Mouse (Mus musculus) frontal cortex, adult 2 months (tissue): Measurements from ENCODE around the gene Mroh7. TPM values are rescaled to one million over a fixed set of nuclear protein-coding genes. Genes with fewer than 3 reads are reported as not detected.
A peak's percentile ranks its signal among the peaks of the same experiment; 100 is the strongest.

Experiments
- DNase-seq, 2 experiments: peaks; one replicate each; pipeline ENCODE4 v3.0.0; 2022; ENCODE audit warnings: low spot score in 1 of 2; ENCODE audit errors: extremely low spot score in 1 of 2
- polyA plus RNA-seq: library from polyadenylated mRNA; depleted of rRNA; stranded (reverse); fragments of >200 nt; gene quantifications from 2 replicates; pipeline ENCODE4 v1.2.3, GENCODE M21; 2012

Gene Mroh7
- polyA plus RNA-seq, 1 experiment = 11.0 TPM

DNA sequence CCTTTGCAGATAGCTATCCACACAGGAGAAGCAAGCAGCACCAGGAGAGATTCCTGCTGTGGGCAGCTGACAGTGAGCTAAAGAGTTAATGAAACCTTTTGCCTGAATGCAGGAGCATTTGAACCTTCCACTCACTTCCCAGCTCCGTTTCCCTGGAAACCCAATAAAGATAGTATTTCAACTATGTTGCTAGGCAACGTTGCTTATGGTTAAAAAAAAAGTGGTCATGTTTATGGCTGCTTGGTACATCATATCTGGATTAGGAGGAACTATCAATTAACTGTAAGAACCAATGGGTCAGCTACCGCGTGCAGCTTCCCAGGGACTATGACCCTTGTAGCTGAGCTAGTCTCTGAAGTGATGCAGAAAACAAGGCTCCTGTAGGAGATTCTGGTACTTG is 29.9 kb downstream of the Mroh7 start:
- DNase-seq = peak in 1 of 2 experiments; percentile 60

DNA sequence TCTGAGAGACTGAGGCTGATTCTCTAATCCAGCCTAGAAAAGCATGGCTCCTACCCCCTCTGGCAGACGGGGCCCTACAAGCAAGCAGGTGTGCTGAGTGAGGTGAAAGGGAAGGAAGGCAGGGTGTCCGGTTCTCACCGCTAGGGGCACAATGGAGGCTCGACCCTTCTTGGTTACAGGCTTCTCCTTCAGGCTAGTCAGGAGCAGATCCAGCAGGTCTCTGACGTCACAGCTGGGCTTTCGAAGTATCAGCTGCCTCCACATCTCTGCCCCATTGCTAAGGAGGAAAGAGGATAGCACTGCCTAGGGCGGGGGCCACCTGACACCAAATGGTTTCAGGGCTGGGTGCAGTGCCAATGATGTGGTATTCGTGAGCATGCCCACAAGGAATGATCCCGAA is 30.7 kb downstream of the Mroh7 start:
- DNase-seq = peak in 1 of 2 experiments; percentile 49

DNA sequence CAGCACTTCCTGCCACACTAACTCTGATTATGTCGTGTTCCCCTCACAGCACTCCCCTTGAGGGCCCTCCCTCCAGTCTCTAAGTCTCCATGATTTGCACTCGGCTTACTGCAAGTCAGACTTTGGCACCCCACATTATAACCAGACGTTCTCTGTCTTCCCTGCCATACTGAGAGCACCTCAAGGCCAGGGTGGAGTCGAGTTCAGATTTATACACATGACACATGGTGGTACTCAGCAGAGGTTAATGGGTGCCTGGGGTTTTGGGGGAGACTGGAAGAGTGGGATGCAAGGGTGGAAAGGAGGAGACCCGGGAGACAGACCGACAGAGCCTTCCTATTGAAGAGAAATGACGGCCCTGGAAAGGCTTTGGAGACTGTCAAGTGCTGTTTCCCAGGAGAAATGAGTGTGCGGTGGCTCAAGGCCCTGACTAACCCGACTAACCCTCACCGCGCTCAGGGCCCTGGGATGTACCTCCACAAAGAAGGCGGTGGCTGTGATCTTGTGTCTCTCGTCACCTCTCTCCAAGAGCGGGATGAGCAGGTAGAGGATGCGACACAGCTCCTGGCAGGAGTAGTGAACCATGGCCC is 36.8 kb downstream of the Mroh7 start:
- no peak for DNase-seq

DNA sequence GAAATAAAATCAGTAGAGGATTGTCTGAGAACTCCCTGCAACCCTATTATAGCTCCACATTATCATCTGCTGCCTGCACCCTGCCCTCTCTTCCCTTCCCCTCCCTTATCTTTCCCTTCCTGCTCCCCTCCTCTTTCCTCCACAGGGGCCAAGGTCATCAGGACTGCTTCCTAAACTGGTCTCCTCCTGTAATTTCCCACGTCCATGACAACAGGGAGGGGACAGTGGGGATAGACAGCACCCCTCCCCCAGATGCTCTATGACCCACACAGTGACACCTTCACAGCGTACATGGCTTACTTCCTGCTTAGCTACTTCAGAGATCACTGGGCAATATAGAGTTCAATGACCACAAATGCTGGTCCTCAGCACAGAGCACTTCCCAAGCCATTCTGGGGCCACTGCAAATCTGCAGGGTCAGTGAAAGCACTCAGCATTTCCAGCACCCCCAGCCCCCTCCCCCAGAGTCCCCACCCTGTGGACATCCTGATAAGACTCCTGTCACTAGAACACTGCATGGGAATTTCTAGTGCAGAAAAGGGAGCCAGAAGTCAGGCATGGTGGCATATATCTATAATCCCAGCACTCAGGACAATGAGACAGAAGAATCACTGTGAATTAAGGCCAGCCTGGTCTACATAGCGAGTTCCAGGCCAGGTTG is 42.0 kb downstream of the Mroh7 start:
- DNase-seq = no peak

DNA sequence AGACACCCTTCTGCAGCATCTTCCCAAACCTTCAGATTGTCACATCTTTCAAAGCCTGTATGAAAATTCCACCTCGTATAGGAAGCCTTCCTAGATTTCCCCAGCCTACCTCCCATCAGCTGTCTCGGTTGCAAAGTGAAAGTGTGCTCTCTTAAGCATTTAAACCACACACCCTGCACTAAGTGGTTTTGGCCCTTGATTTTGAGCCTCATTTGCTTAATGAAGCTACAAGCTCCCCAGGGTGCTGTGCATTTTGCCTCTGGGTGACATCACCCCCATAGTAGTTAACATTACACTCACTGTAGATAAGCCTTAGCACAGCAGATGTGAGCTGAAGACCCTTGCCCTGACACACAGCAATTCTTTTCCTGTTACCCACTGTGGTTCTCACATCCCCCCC is 49.8 kb downstream of the Mroh7 start:
- DNase-seq = no peak

DNA sequence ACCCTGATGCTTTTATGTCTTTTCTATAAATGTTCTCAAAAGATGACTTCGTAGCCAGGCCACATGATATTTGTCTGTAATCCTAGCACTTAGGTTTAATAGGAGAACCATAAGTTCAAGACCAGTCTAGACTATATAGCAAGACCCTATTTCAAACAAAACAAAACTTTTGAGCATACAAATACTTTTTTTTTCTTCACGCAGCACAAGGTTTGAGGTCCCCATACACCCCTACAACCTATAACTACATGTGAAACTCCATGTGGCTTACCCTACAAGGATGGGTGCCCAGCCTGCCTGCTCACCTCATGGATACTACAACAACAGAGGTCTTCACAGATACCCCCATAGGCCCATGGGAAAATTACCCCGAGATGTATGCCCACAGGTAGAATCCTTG is 51.6 kb downstream of the Mroh7 start:
- DNase-seq = no peak

DNA sequence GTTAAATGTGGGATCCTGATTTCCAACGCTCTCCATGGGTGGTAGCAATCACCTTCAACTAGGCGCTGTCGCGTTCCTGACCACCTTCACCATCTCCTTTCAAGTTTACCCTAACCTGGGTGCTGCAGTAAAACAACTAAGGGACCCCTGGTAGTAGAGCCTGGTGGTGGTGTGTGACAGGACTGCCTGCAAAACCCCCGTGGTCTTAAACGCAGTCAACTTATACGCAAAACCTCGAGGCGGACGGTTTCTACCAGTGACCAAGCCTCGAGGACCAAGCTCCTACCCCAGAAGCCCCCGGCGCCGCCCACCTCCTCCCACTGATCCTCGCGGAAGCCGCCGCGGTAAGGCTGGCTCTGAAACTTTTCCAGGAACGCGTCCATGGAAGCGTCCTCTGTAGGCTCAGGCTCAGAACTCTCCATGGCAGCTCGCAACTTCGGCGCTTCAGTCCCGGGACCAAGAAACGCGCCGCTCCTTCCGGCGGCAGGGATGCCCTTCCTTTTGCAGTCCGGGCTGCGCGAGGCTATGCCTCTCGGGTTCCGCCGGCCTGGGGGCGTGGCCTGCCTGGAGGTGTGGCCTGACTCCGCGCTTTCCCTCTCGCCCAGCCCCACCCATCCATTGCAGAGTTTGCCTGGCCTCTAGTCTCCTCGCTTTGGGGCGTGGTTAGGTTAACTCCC is 52.1 kb downstream of the Mroh7 start, which contains the start of gene Ttc4:
Gene Ttc4 (minus strand): TSS at position 503 of the 677 bp plus-strand sequence.
- DNase-seq = peak; percentile 49 to 89

DNA sequence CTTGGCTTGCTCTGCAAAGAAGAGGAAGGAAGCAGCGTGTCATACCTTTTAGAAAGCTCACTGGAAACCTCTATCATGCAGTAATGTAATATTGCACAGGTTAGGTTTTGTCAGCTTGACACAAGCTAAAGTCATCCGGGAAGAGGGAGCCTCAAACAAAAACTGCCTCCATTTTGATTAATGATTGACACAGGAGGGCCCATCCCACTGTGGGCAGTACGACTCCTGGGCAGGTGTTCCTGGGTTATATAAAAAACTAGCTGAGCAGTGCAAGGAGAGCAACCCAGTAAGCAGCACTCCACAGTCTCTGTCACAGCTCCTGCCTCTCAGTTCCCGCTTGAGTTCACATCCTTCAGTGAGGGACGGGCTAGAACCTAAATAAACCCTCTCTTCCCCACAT is 54.0 kb downstream of the Mroh7 start:
- no peak for DNase-seq

DNA sequence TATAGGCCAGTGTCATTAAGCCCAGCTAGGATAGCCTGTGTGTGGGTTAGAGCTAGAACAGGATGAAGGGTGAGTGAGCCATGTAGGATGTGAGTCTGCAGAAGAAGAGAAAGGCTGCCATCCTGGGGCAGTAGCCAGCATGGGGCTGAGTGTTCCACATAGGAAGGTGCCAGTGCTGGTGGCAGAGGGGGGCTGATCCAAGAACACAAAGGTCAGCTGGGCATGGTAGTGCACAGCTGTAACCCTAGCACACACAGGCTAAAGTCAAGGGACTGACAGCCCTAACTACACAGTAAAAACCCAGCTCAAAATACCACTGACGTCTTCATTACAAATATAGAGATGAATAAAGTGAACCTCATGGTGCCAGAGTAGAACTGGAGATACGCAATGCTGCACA is 64.2 kb downstream of the Mroh7 start:
- DNase-seq = no peak

DNA sequence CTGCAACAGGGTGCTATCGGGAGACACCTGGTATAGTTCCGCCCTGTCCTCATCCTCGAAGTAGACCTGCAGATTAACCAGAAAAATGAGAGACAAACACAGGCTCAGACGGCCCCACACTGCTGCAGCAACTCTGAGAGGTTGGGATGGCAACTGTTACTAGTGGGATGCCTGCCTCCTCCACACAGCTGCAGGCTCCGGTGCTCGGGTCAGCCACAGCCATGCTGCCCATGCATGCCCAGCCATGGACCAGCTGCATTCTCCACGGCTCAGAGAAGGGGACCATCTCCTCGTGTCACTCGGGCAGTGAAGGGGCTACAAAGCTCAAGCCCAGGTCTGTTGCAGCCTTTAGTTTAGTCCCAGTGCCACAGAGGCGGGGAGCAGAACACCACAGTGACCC is 65.1 kb downstream of the Mroh7 start:
- DNase-seq = no peak

DNA sequence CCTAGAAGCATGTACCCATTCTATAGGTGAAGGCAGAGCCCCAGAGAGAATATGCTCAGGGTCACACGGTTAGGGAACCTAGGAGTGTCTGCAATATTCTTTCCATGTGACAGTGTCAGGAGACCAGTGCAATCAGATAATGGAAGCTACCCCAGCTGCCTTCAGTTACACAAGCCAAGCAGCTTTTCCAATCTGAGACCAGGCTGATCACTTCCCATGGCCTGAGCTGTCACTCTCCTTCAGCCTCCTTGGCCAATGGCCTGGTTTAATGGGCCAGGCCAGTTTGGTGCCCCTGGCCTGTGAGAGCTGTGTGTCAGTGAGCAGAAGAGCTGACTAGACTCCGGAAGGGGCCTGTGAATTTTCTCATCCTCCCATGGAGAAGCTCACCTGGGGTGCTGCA is 65.5 kb downstream of the Mroh7 start:
- no peak for DNase-seq

DNA sequence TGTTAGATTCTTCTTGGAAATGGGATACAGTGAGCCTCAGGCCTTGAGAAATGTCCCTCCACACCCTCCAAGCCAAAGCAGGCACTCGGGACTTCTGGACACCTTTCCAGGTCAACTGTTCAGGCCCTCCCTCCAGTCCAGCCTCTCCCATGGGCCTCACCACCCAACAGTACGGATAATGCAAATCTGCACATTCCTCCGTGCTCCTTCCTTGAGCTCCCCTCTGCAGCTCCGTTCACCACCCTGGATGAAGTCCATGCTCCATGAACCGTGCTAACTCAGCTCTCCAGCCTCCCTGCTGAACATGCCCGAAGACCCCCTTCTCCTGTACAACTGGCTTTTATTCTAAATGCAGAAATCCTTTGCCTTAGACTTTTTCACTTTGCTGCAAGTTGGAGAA is 66.0 kb downstream of the Mroh7 start:
- no peak for DNase-seq

DNA sequence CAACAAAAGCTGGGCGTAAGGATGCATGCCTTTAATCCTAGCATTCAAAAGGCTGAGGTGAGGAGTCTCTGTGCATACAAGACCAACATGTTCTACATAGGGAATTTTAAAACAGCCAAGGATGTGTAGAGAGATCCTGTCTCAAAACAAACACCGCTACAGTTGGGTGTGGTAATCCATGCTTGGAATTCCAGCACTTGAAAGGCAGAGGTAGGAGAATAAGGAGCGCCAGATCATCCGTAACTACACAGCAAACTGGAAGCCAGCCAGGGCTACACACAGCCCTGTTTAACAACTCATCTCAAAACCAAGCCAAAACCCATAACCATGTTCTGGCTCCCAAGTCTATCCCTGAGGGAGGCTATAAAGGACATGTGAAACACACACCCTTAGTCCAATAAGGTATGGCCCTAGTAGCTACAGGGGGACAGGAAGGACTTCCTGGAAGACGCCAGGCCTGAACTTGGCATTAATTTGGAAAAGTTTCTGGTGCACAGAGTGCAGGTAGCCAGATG is 66.7 kb downstream of the Mroh7 start:
- DNase-seq = no peak

DNA sequence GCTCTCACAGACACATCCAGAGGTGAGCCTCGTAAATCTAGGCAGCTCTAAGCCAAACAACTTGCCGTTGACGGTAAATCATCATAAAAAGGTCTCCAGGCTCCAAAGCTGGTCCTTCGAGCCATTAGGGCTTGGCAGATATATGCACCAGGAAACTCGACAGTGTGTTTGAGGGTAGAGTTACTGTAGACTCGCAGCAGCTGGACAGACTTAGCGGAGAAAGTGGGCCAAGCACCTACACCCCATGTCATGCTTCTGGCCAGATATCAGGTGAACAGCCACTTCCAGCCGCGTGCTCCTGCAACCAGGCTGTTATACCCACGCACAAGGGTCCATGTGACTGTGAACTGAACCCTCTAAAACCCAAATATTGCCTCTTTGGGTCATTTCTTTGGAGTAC is 75.0 kb downstream of the Mroh7 start:
- DNase-seq = no peak

DNA sequence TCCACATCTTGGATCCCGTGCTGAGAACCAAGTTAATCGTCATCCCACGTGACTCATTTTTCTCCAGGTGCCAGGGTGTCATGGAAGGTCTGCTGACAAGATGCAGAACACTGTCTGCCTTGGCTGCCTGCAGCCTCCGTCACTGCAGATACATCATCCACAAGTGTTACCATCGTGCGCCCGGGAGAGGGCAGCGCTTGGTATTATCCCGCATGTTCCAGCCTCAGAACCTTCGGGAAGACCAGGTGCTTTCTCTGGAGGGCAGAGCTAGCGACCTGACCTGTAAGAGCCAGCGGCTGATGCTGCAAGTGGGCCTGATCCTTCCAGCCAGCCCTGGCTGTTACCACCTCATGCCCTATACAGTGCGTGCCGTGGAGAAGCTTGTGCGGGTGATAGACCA is 77.7 kb downstream of the Mroh7 start:
- DNase-seq = no peak

DNA sequence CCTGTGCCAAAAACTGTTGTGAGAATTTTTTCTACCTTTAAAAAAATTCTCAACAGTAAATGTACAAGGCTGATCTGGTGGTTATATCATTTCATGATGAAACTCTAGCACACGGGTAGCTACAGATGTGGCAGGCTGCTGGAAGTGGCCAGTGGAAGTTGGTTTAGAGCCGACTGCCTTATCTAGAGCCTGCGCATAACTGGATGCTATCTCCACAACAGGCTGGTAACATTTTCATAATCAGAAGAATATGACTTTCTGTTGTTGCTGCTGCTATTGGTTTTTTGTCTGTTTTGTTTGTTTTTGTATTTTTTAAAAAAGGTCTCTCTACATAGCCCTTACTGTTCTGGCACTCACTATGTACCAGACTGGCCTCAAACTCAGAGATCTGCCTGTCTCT is 78.2 kb downstream of the Mroh7 start:
- DNase-seq = no peak

DNA sequence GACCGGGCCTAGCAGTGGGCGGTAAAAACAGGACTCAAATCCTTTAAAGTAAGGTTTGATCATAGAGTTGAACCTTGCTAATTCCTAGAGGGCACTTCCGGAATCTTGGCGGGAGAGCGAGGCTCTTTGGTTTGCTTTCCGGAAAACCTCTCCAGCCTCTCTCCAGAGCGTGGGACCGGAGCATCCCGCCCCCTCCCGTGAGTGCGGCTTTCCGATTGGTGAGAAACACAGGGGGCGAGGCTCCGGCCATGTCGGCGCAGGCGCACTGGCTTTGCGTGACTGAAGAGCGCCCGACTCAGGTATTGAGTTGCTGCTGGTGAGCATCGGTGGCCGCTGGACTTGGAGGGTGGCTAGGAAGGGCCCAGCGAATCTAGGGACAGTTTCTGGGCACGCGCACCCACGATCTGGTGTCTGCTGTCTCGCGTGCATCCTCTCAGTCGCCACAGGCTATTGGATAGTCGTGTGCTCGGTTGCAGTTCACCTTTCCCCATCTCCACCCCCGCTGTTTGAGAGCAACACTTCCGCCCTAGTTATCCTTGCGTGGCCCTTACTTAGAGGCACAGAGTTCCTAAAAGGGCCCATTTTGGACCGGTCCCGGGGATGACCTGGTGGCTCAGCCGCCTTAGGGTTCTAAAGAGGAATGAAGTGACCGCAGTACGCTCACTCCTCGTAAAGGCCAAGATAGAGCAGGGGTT is 79.7 kb downstream of the Mroh7 start, which contains the start of gene Pars2:
Gene Pars2 (plus strand): TSS at position 237 of the 695 bp plus-strand sequence.
- peak; percentile 92 to 98 for DNase-seq

DNA sequence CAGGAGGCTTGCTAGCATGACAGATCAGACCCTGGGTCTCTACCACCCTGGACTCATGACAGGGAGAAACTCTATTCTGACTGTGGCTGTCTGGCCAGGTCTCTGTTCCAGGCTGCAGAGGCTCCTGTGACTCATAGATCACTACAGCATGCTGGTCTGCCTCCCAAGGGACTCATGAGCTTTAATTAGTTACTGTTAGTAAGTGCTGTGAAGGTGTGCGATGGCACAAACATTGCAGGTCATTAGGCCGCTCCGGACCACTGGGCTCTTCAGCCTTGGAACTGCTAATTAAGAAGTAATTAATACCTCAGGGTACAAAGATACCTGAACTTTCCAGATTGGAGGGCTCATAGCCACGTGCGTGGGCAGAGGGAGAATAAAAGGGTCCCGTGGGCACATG is 83.6 kb downstream of the Mroh7 start:
- no peak for DNase-seq

DNA sequence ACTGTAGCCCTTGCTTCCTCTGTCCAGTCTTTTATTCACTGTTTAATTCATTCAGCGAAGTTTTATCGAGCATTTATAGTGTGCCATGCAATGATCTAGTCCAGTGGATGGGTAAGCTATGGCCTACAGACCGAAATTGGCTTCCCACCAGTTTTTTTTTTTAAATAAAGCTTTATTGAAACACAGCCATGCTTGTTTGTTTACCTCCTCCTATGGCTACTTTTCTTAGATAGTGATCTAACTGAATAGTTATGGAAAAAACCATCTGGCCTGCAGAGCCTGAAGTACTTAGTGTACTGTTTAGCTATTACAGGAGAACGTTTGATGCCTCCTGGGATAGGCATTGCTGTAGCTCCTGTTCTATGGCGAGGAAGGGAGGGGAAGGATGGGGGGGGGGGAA is 84.9 kb downstream of the Mroh7 start:
- no peak for DNase-seq

DNA sequence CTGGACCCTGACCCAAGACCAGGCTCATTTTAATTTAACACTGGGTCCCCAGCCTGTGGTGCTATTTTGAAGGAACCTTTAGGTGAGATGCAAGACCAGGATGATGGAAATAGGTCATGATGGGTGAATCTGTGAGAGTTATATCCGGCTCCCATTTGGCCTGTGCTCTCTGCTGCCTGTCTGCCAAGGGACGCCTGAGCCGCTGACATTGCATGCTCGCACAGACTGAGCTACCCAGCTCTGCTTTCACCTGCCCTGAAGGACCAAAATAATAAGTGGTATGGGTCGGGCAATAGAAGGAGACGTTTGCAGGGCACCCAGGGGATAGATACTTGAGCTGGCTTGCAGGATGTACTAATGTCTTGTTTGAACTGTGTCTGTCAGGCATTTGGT is 86.5 kb downstream of the Mroh7 start:
- no peak for DNase-seq
